Mouse (Mus musculus) lung, postnatal 14 days (tissue): ENCODE measurements at regions not wholly inside any gene's neighbourhood (a gene's known extent, or its start where the extent isn't known, plus 50 kb on each side); places are given as distances from the start of the nearest gene placed in this dataset.

Experiments used
- DNase-seq: peaks from one replicate; pipeline ENCODE4 v3.0.0; 2021

DNA sequence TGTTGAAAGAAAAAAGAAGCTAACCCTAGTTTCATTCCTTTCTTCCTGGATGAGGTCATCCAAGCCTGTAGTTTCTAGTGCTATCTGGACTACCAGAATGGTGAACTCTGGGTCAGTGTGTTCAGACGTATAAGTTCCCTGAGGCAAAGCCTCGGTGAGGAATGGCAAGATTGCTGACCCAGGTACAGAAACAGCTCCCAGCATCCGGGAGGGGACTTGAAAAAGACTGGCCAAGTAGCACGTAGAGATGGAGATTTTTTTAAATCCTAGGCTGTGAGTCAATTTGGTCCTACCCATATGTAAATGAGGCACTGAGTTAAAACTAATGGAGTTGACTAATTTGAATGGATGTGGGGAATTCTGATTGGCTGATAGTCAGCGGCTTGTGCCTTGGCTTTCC is 55.0 kb upstream of the Gm11084 start:
- no peak for DNase-seq

DNA sequence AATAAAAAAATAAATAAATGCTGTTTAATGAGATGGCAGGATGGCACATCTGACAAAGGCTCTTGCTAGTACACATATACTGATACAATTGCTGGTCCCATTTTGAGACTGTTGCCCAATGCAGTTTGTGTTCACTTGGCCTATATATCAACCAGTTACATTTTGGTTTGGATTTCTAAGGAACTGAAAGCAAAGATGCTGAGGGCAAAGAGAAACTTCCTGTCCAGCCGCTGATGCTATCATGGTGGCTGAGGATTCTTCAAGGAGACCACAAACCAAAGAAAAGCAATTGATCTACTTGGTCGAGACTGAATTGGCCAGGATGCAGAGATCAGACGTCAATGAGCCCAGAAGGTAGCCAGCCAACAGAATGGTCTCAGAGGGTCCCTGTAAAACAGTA is 53.5 kb upstream of the Gm11084 start:
- DNase-seq = no peak

DNA sequence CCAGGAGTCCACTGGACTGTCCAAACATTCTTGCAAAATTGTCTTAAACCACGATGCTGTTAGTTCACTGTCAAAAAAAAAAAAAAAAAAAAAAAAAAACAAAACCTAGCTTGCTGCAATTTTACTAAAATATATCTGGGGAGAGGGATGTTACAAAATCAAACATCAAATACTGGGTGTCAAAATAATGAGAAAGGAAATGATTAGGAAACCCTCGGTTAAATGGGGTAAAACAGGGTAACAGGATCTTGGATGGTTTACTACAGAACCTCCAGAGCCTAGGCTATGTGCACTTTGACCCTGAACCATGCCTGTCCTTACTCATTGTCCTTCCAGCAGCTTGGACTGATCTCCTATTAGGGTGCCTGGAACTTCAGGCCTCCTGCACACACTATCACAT is 52.8 kb upstream of the Gm11084 start:
- DNase-seq = no peak

DNA sequence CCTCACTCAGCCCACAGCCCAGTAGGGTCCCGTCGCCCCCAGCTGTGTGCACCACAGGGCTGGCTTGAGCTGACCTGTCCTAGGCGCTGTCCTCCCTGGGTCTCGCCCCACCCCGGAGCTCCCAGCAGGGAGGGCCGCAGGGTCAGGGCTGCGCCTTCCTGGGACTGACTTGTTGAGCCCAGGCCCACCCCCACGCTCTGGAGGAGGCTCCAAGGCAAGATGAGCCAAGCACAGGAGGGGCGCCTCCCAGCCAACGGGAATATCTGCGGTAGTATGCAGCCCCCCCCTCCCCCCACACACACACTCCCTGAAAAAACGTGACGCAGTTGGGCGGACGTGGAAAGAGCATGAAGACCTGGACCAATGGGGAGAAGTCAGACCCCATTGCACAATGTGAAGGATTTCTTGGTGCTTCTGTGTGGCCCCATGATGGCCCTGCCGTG is 51.8 kb upstream of the Gm11084 start:
- peak; percentile 32 for DNase-seq

DNA sequence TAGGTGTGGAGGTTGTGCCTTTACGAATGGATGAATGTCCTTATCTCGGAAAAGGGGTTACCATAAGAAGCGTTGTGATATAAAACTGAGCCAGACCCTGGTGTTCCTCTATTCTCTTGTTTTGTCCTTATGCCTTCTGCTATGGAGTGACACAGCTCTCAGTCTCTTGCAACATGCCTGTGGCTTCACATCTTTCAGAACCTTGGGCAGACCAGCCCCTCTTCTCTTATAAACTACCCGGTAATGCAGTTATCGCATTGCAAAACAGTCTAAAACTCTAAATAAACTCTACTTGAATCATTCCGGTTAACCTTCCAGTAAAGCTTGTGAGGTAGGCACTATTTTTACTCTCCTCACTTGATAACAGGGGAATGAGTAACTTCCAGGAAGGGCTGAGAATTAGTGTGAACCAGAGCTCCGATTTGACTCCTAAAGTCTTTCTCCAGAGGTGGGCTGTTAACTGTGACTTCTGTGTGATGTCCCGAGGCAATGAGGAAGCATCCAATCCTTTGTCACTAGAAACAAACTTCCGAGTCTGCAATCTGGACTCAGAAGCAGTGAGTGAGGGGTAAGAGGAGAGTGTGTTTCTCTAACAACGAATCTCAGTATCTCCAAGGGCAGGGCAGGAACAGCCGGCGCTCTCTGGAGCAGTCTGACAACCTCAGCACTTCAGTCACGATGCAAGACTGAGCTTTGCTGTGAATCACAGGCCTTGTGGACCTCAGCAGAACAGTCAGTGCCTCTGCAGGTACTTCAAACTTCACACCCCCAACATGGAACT is 50.9 kb upstream of the Gm11084 start:
- no peak for DNase-seq
